Mouse (Mus musculus): Measurements from ENCODE around the gene Pabpc4. TPM values are rescaled to one million over a fixed set of nuclear protein-coding genes. Genes with fewer than 3 reads are reported as not detected.
"Not testable (repeated sequence)": the region's sequence is repeated elsewhere in the genome, so short reads cannot be mapped to it uniquely, and the experiment has no call there.

Pabpc4 gene
- total RNA-seq, 2 experiments from 2014 or later = 42.4 to 47.5 TPM

- DNase-seq (ENCODE audit: extremely low spot score in 1 of 2, low spot score in 2 of 2) = no peak
- intact Hi-C loops (cut with DNase I) = no loop called here
Measured at GRCm38 (mm10) chr4:123293661-123294443, 31.7 kb downstream of the Pabpc4 start.

- DNase-seq (ENCODE audit: extremely low spot score in 1 of 2, low spot score in 2 of 2); intact Hi-C loops (cut with DNase I): not testable (repeated sequence)
Measured at GRCm38 (mm10) chr4:123295026-123295425, 32.9 kb downstream of the Pabpc4 start.

GRCm38 (mm10) chr4:123295516-123296147, 33.5 kb downstream of the Pabpc4 start:
- intact Hi-C loops (cut with DNase I) = no loop called here
- no peak for DNase-seq (ENCODE audit: extremely low spot score in 1 of 2, low spot score in 2 of 2)

- DNase-seq (ENCODE audit: extremely low spot score in 1 of 2, low spot score in 2 of 2) = no peak
- intact Hi-C loops (cut with DNase I) = no loop called here
Measured at GRCm38 (mm10) chr4:123296148-123296534, 34.0 kb downstream of the Pabpc4 start.

- intact Hi-C loops (cut with DNase I) = no loop called here
- no peak for DNase-seq (ENCODE audit: extremely low spot score in 1 of 2, low spot score in 2 of 2)
Measured at GRCm38 (mm10) chr4:123297195-123297960, 35.2 kb downstream of the Pabpc4 start.

- intact Hi-C loops (cut with DNase I) = no loop called here
- DNase-seq (ENCODE audit: extremely low spot score in 1 of 2, low spot score in 2 of 2) = no peak
Measured at GRCm38 (mm10) chr4:123298226-123298625, 36.1 kb downstream of the Pabpc4 start.

- intact Hi-C loops (cut with DNase I) = no loop called here
- DNase-seq (ENCODE audit: extremely low spot score in 1 of 2, low spot score in 2 of 2) = peak in 1 of 2 experiments; percentile 46
Measured at GRCm38 (mm10) chr4:123298980-123299670, 37.0 kb downstream of the Pabpc4 start.

- intact Hi-C loops (cut with DNase I) = loop anchor here (5.0 kb wide), 1 partner anchor 37 kb away; the partner anchor contains the start of gene Bmp8a
- peak in 1 of 2 experiments; percentile 38 for DNase-seq (ENCODE audit: extremely low spot score in 1 of 2, low spot score in 2 of 2)
Measured at GRCm38 (mm10) chr4:123305789-123306188, 43.6 kb downstream of the Pabpc4 start.

- DNase-seq (ENCODE audit: extremely low spot score in 1 of 2, low spot score in 2 of 2) = peak in 1 of 2 experiments; percentile 41
Measured at GRCm38 (mm10) chr4:123306999-123307398, 44.8 kb downstream of the Pabpc4 start.

GRCm38 (mm10) chr4:123308292-123308691, 46.1 kb downstream of the Pabpc4 start:
- intact Hi-C loops (cut with DNase I) = loop anchor here (5.0 kb wide), 1 partner anchor 34 kb away; the partner anchor contains the start of gene Bmp8a

More at GRCm38 (mm10) chr4:123306999-123307398, 44.8 kb downstream of the Pabpc4 start:
- intact Hi-C loops (cut with DNase I) = loop anchor here (5.0 kb wide), 1 partner anchor 35 kb away; the partner anchor contains the start of gene Bmp8a

GRCm38 (mm10) chr4:123311845-123312244, 49.7 kb downstream of the Pabpc4 start:
- DNase-seq (ENCODE audit: extremely low spot score in 1 of 2, low spot score in 2 of 2) = no peak
- intact Hi-C loops (cut with DNase I) = no loop called here

More at GRCm38 (mm10) chr4:123308292-123308691, 46.1 kb downstream of the Pabpc4 start:
- DNase-seq (ENCODE audit: extremely low spot score in 1 of 2, low spot score in 2 of 2) = no peak

- intact Hi-C loops (cut with DNase I) = no loop called here
Measured at GRCm38 (mm10) chr4:123313010-123313409, 50.9 kb downstream of the Pabpc4 start.

GRCm38 (mm10) chr4:123314497-123314896, 52.3 kb downstream of the Pabpc4 start:
- no peak for DNase-seq (ENCODE audit: extremely low spot score in 1 of 2, low spot score in 2 of 2)
- intact Hi-C loops (cut with DNase I) = no loop called here

More at GRCm38 (mm10) chr4:123313010-123313409, 50.9 kb downstream of the Pabpc4 start:
- DNase-seq (ENCODE audit: extremely low spot score in 1 of 2, low spot score in 2 of 2) = no peak

- intact Hi-C loops (cut with DNase I); DNase-seq (ENCODE audit: extremely low spot score in 1 of 2, low spot score in 2 of 2): not testable (repeated sequence)
Measured at GRCm38 (mm10) chr4:123322910-123323309, 60.8 kb downstream of the Pabpc4 start.

- DNase-seq (ENCODE audit: extremely low spot score in 1 of 2, low spot score in 2 of 2) = no peak
- intact Hi-C loops (cut with DNase I) = no loop called here
Measured at GRCm38 (mm10) chr4:123323534-123323933, 61.4 kb downstream of the Pabpc4 start, which contains the start of gene Oxct2a. Gene Oxct2a (minus strand): TSS chr4:123323634.

GRCm38 (mm10) chr4:123326087-123326486, 63.9 kb downstream of the Pabpc4 start:
- no peak for DNase-seq (ENCODE audit: extremely low spot score in 1 of 2, low spot score in 2 of 2)
- intact Hi-C loops (cut with DNase I) = no loop called here

GRCm38 (mm10) chr4:123327630-123328029, 65.5 kb downstream of the Pabpc4 start:
- intact Hi-C loops (cut with DNase I) = no loop called here
- no peak for DNase-seq (ENCODE audit: extremely low spot score in 1 of 2, low spot score in 2 of 2)

- intact Hi-C loops (cut with DNase I) = no loop called here
- DNase-seq (ENCODE audit: extremely low spot score in 1 of 2, low spot score in 2 of 2) = no peak
Measured at GRCm38 (mm10) chr4:123328946-123329345, 66.8 kb downstream of the Pabpc4 start.
